Mouse (Mus musculus): ENCODE results near the gene Ndrg2. TPM values are rescaled to one million over a fixed set of nuclear protein-coding genes. Genes with fewer than 3 reads are reported as not detected.

The Ndrg2 gene
- total and polyA plus RNA-seq, 3 experiments, result 223 to 417 (median 343) TPM

DNA sequence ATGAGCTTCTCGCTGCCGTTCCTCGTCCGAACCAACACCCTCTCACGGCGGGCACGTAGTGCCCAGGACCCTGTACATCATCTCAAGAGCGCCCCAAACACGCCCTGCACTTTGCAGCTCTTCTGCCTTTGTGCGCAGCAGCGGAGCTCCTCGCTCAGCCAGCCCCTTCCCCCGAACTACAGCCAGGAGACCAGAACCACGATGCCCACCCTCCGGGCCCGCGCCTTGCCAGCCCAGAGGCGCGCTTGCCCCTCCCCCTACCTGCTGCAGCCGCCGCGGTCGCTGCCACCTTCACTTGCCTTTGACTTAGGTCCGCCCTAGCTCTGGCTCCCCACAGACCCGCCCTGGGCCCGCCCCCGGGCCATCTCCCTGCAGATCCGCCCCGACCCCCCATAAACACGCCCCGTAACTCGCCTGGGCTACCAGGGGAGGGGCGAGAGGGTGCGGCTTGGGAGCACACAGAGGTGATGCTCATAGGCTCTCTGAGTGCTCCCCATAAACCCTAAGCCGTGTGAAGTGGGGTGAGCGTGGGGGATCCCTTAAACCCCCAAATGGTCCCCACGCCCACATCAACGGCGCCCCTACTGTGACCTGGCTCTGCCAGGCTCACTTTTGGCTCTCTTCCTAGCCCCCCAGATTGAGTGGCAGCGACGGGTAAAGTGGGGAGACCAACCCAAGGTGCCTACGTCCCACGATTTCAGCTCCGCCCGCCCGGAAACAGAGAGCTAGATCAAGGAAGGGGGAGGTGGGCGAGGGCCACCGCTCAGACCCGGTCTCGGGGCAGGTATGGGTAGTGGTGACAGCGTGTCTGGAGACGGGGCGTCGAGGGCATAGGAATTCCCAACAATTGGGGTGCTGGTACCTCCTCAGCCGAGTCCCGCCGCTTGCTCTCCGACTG, 647 bp downstream of the Ndrg2 start:
- DNase-seq, result peak; percentile 94

DNA sequence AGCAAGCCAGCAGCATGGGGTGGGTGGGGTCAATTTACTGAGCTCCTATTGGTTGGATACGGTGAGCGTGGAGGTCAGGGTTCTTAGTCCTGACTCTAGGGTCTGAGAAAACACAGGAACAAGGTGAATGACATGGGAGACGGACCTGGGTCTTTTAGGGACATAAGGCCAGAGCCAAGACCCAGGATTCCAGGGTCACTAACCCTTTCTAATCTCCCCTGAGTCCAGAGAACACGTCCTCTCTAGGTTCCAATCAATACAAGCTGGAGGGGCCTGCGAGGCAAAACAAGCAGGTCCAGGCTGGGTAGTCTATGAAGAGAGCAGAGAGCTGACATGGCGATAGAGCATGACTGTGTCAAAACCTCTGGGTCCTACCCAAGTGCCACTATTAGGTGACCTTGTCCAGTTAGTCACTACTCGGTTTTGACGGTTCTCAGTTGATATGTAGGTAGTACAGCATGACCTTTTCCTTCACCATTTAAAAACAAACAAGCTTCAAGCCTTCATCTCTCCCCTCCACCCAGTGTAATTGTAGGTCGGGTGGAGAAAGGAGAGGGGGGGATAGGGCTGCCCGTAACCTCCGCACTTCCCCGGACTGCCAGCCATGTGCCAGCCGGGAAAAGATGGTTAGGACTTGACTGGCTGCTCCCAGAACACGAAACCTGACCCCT, 1.4 kb downstream of the Ndrg2 start:
- DNase-seq, result peak; percentile 80

DNA sequence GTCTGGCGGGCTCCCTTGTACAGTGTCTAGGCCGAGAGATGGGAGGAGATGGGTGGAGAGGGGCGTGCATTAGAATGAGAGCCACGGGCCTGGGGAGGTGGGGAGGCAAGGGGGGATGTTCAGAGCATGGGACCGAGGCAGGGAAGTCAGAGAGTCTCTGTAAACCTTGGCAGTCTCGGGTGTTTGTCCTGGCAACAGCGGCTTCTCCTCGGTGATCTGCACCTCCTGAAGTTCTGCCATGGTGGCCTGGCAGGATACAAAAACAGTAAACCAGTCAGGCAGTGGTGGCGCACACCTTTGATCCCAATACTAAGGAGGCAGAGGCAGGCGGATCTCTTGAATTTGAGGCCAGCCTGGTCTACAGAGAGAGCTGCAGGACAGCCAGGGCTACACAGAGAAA, 2.7 kb downstream of the Ndrg2 start:
- no peak for DNase-seq

DNA sequence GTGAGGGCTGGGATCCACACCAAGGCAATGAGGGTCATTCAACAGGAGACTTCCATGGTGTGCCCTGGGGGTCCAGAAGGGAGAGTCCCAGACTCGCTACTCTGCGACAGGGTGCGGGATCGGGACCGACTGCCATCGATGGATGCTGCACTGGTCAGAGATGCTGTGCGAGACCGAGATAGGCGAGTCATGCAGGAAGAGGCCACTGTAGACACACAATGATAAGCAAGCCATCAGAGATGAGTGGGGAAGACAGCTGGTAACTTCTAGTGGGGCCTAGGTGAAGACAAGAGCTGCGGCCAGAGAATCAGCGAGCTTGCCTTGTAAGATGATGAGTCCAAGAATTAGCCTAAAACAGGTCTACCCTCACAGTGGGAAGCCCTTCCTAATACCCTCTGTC, 7.9 kb downstream of the Ndrg2 start:
- DNase-seq, result no peak

DNA sequence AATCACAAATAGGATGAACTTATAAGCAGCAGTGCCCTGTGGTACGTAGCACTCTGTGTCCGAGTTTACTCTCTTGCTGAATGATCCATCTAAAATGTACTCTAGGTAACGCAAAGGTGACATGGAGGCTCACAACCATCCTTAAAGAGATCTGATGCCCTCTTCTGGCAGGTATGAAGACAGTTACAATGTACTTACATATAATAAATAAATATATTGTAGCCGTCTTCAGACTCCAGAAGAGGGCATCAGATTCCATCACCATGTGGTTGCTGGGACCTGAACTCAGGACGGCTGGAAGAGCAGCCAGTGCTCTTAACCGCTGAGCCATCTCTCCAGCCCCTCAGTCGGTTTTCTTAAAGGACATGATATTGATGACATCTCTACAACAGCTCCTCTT, 9.3 kb downstream of the Ndrg2 start:
- no peak for DNase-seq

DNA sequence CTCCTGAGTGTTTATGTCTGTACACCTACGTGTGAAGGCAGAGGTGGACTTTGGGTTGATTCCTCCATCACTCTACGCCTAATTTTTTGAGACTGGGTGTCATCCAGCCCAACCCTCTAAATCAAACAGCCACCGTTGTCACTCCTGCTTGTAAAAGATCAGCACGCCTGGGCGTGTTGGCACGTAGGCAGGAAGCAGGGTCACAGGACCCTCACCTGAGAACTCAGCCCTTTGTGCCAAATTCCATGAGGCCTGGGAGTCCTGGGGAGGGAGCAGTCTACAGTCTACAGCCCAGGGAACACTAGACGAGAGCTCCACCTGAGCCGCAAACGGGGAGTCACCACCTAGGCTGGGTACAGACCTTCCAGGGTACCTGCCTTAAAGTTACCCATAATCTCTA, 10.2 kb downstream of the Ndrg2 start:
- no peak for DNase-seq

DNA sequence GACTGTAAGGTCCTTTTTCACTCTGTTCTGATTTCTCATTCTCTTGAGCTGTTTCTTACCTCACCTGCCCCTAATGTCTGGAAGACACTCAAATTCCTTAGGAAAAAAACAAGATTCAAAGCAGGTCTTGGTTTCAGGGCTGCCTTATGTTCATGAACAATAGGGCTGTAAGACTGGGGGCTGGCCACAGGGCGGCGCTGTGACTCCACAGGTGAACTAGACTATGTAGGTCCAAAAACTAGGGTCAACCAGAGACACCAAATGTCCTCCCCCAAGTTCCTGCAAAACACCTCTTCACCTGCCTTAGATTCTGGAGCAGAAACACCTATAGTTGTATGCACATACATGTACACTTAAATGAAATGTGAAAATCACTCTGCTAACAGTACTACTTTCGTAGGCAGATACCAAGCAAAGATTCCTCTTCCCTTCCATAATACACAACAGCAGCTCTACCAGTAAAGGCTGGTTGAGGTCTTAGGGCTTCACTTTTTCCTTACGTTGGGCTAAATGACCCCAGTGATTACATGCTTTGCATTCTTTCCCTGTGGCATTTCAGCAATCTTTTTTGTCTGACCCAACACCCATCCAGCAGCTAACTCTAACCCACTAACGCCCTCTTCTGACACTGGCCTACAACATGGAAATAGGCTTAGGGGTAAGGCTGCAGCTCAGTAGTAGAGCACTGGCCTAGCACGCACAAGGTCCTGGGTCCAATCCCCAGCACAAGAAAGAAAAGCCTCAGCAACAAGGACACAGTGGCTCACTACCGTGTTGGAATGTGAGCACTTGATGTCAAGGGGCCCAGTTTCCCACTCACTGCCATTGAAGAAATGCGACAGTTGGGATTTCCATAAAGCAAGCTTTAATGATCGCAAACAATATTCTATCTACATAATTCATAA, 10.9 kb downstream of the Ndrg2 start:
- peak; percentile 77 for DNase-seq

DNA sequence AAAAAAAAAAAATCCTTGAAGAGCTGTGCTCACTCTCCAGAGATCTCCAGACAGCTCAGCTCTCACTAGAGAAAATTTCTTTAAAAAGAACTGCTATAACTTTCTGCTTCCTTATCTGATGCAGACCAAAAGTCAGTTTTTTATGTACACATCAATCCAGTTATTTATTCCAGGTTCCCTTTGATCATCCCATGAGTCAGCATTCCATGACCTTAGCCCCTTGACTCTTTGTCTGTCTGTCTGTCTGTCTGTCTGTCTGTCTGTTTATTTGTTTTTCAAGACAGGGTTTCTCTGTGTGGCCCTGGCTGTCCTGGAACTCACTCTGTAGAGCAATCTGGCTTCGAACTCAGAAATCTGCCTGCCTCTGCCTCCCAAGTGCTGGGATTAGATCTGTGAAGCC, 14.6 kb downstream of the Ndrg2 start:
- no peak for DNase-seq

DNA sequence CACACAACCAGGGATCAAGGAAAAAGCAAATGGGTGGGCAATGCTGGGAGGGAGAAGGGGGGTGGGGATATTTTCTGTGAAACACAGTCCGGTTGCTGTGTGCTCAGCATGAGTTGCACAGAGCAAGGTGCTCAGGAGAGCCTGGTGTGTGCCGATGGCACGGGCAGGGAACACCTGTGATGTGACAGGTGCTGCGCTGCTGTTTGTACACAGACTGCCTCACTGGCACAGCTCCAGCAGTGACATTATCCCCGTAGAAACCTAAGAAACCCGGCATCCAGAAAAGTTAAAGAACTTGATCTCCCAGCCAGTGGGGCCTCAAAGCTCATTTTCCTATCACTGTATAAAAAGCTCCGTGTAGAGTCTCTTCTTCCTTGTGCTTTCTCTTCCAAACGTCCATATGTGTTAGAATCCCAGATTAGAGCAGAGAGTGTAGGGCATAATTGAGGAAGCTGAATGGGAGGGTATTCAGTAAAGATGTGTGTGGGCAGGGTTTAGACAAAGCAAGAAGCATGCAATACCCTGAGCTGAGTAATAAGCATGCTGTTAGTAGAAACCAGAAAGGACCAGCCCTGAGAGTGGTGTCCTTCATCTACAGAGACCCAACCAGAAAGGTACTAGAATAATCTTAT, 17.3 kb downstream of the Ndrg2 start:
- DNase-seq, result no peak

DNA sequence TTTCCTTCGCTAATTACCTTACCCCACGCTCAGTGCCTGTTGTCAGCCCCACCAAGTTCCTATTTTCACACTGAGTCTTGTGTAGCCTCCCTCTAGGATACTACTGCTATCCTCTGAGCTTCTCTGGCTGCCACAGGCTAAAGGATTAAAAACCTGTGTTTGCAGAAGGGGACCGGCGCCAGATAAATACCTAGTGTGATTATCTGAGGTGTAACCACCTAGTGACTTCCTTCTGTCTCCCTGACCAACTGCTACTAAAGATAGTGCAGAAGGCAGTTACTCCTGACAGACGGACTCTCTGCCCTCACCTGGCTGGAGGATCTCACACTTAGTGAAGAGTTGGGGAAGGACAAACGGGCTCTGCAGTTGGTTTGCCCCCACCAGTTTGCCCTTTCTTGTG, 17.9 kb downstream of the Ndrg2 start:
- DNase-seq, result no peak

DNA sequence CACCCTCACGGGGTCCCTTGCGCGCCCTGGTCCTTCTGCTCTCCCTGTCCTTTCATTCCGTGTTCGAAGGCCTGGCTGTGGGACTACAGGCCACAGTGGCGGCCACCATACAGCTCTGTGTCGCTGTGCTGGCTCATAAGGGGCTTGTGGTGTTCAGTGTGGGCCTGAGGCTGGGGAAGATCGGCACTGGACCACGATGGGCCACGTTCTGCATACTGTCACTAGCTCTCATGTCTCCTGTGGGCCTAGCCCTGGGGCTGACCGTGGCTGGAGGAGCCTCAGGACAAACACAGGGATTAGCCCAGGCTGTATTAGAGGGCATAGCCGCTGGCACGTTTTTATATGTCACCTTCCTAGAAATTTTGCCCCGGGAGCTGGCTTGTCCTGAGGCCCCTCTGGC, 18.9 kb downstream of the Ndrg2 start:
- DNase-seq, result no peak

DNA sequence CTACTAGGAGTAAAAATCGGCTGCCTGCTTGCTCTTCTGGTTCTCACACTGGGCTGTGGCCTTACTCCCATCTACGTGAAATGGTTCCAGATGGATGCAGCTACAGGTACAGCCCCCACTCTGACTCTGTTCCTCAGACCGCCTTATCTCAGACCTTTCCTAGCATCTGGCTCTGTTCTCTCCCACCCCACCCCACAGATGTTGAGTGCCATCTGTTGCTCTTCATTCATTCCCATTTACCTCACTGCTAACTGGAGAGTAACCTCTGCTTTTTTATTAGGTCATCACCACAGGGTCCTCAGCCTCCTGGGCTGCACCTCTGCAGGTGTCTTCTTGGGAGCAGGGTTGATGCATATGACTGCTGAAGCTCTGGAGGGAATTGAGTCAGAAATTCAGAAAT, 20.1 kb downstream of the Ndrg2 start:
- DNase-seq, result no peak

DNA sequence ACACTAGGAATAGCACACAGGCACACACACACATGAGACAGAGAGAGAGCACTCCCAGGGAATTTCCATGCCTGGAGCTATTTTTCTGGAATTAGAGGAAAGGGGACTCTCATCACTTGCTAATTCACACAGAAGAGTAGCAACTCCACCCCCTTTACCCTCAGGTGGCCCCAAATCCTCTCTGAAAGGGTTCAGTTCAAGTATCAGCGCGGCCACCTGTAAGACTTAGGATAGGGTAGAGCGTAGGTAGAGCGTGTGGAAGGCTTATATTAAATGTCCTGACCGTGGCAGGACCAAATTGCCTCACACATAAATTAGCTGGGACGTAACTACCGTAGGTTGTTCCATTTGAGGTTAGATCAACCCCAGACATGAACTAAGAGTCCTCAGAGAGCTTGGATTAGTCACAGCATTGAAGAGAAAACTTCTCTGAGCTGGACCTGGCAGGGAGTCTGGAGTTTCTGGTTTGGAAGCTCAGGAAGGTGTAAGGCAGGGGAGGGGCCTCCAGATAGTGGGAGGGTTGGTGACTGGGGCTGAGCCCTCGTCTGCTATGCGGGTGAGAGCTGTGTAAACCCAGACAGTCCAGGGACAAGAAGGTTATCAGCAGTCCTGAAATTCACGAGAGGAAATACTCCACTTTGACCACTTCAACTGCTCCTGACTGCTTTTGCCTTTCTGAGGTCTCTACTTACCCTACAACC, 20.7 kb downstream of the Ndrg2 start:
- no peak for DNase-seq

DNA sequence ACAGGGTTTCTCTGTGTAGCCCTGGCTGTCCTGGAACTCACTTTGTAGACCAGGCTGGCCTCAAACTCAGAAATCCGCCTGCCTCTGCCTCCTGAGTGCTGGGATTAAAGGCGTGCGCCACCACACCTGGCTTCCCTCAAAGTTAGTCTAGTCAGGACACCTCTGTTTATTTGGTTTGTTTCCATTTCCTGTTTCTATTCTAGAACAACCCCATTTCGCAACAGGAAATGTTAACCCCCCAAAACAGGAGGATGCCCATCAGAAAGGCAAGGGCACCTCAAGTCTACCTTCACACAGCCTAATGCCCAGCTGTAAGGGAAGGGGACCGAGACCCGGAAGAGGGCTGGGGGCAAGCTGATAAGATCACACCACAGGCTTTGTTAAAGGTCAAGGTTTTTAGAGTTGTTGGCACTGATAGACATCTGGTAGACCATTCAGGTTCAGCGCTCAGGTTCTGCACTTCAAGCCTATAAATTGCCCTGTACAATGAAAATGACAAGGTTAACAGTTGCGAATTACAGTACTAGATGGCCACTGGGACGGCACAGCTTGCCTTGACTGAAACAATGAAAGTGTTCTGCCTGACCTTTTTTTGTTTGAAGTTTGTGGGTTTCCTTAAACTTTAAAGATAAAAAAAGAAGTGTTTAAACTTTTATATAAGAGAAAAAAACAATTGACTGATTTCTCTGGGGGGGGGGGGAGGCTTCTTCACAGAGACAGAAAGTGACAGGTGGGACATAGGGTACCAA, 21.6 kb downstream of the Ndrg2 start, which contains the start of gene Slc39a2:
TSS of gene Slc39a2 (plus strand) at position 699 of the 749 bp plus-strand sequence.
- DNase-seq, result no peak

DNA sequence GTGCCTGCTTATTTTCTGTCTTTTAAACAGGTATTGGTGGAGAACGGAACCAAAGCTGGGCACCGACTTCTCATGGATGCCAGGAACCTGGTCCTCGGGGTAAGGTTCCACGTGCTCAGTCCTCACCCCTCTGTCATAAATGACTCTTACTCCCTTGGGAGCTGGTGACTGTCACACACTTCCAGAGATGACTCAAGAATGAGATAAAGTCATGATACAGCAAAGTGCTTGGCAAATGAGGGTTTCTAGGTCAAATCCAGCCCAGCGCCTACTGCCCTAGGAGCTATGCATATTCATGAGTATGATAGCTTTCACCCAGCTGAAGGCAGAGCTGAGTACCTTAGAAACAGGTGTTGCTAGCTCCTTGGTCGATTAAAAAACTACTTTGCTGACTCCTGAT, 24.1 kb downstream of the Ndrg2 start:
- DNase-seq, result peak; percentile 45

DNA sequence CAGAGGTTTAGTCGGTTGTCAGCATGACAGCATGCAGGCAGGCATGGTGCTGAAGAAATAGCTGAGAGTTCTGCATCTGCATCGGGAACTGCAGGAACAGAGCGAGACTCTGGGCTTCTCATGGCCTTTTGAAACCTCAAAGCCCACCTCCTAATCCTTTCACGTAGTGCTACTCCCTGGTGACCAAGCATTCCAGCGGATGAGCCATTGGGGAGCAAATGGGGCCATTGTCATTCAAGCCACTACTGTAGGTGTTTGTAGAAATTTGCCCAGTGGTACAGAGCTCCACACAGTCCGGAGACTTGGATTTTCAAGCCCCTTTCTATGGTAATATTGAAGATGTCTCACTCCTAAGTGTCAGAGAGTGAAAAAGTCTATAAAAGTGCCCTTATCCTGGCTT, 27.9 kb downstream of the Ndrg2 start:
- DNase-seq, result no peak

DNA sequence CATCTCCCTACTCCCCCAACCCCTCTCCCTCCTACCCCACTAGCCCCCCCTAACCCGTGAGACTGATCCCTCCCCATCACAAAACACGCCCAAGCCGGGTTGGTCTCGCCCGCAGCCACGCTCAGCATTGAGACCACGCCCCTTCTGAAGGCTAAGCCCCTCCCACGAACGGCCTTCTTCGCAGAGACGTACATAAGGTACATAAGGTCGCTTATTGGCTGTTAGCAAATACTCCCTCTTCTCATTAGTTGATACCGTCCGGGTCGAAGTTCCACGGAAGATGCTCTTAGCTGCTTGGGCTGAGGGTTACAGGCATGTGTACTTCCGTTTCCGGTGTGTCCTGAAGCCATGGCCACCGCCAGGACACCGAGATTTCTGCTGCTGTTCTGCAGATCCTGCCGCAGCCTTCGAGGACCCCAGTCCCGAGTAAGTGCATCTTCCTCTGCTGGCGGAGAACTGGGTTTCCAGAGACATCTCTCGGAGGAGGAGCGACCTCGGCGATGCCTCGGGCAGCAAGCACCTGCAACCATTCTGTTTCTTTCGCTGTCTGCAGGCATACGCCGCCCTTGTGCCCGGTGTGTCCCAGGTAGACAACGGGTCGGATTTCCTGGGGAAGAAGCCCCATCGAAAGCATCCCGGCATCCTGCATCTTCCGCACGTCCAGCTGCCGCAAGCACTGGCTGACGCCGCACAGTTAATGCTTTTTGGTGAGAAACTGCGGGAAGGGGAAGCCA, 29.2 kb downstream of the Ndrg2 start, which contains the start of gene Mettl17:
TSS of gene Mettl17 (plus strand) at position 245 of the 734 bp plus-strand sequence.
- peak; percentile 96 for DNase-seq

DNA sequence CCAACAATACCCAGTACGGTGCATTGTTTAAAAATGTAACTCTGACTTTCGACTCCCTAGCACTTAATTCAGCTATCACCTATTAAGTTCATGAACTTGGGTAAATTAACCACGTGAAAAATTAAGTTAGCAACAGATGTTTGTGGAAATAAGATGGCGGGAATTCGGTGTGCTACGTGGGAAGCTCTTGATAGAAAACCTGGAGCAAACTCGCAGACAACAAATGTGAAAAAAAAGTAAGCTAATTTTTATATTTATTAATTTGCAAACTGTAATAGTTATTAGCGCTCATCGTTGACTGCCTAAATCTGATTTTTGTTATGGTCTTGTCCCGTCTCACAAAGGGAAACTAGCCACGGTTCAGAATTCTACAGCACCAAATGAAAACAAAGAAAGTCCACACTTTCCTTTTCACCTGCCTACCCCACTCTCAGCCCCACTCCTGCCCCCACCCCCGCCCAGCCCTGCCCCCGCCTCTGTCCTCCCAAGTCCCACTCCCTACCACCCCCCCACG, 29.9 kb downstream of the Ndrg2 start:
- DNase-seq, result no peak

DNA sequence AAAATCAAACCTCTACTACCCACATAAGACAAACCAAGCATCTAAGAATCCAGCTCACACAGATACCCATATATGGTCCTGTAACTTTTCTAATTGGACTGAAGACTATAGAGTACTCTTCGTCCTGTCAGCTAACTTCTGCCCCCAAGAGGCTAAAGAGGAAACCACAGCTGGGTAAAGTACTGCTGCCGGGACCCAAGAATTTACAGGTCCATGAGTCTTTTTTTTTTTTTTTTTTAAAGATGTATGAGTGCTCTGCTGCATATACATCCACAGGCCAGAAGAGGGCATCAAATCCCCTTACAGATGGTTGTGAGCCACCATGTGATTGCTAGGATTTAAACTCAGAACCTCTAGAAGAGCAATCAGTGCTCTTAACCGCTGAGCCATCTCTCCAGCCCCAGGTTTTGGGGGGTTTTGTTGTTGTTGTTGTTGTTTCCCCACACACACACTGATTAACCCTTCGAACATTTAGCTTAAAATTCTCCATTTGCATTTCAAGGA, 30.4 kb downstream of the Ndrg2 start:
- DNase-seq, result peak; percentile 84
